Mouse (Mus musculus) cortical plate, adult 2 months (tissue): ENCODE results near the gene Gm10643.

Experiments
- CTCF ChIP-seq: fragments of 200-500 bp; IDR thresholded peaks from 2 replicates; pipeline ENCODE4 v1.5.1; 2011; ENCODE audit warnings: mild to moderate bottlenecking, control low read depth, low read length; ENCODE audit not compliant: insufficient read depth; ENCODE audit errors: extremely low read depth
- POLR2A ChIP-seq: fragments of 200-500 bp; IDR thresholded peaks from 2 replicates; pipeline ENCODE4 v1.6.1; 2011; ENCODE audit warnings: mild to moderate bottlenecking, low read length, control low read depth; ENCODE audit not compliant: insufficient read depth; ENCODE audit errors: extremely low read depth

- TF ChIP-seq POLR2A (no peak), CTCF (no peak)
Observed at GRCm38 (mm10) chr8:84021569-84021968, 43.4 kb downstream of the Gm10643 start.
